Mouse (Mus musculus) megakaryocyte progenitor cell, adult 5-6 weeks (primary cell): ENCODE measurements at regions not wholly inside any gene's neighbourhood (a gene's known extent, or its start where the extent isn't known, plus 50 kb on each side); places are given as distances from the start of the nearest gene placed in this dataset.

ENCODE experiments used
- ATAC-seq: replicated peaks from 2 replicates; pipeline ENCODE4 v1.8.0; 2016; ENCODE audit warnings: mild to moderate bottlenecking, moderate TSS enrichment, inconsistent platforms; ENCODE audit not compliant: poor library complexity

GRCm38 (mm10) chr11:29318699-29319098 lies 54.8 kb upstream of the Ccdc88a start:
- peak; percentile 76 for ATAC-seq

- ATAC-seq = no peak
These were observed 62.9 kb upstream of the Ccdc88a start for GRCm38 (mm10) chr11:29310584-29310983.

DNA sequence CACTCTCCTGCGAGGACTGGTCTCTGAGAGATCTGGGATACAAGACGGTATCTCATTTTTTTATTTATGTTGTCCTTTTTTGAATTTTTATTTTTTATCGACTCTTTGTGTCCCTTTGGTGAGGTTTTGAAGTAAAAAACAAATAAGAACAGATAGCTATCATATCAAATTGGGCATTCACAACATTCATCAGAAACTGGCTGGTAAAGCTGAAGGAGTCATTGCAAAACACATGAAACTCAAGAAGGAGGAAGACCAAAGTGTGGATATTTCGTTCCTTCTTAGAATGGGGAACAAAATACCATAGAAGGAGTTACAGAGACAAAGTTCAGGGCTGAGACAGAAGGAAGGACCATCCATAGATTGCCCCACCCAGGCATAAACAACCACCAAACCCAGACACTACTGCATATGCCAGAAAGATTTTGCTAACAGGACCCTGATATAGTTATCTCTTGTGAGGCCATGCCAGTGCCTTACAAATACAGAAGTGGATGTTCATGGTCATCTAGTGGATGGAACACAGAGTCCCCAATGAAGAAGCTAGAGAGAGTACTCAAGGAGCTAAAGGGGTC lies 60.9 kb upstream of the Cfap36 start:
- peak; percentile 52 for ATAC-seq

GRCm38 (mm10) chr11:29300517-29300916 lies 53.3 kb upstream of the Cfap36 start:
- no peak for ATAC-seq
